Mouse (Mus musculus): Measurements from ENCODE around the gene Cpne1.

The Cpne1 gene

DNA sequence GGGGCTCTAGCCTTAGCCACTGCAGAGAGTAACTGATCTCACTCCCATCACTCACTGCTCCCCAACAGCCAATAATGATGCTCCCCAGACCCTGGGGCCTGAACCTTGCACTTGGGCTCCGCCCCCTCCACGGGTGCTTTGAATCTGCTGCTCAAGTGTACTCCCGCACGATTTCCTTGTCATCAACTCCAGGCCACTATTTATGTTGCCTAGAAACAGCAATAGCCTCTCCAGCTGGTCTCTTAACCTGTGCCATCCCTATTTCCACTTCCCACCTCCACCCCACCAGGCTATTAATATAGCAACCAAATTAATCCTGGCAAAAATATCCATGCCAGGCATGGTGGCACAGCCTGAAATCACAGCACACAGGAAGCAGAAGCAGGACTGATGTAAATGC lies 32.1 kb downstream of the Cpne1 start:
- DNase-seq (ENCODE audit: low spot score) = no peak

DNA sequence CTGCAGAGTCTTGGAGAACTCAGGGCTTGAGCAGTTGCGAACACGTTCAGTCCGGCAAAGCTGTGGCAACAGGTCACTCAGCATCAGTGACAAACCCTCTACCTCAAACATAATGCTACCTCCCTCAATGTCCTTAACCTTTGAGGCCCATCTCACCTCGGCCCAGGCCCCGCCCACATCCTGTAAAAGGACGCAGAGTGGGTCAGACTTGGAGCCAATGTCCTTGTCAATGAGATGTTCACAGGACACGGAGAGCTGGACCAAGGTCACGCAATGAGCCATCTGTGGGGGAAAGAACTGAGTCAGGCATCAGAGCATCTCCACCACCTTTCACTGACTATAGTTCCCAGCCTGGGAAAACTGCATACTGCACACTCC lies 32.6 kb downstream of the Cpne1 start:
- no peak for DNase-seq (ENCODE audit: low spot score)

DNA sequence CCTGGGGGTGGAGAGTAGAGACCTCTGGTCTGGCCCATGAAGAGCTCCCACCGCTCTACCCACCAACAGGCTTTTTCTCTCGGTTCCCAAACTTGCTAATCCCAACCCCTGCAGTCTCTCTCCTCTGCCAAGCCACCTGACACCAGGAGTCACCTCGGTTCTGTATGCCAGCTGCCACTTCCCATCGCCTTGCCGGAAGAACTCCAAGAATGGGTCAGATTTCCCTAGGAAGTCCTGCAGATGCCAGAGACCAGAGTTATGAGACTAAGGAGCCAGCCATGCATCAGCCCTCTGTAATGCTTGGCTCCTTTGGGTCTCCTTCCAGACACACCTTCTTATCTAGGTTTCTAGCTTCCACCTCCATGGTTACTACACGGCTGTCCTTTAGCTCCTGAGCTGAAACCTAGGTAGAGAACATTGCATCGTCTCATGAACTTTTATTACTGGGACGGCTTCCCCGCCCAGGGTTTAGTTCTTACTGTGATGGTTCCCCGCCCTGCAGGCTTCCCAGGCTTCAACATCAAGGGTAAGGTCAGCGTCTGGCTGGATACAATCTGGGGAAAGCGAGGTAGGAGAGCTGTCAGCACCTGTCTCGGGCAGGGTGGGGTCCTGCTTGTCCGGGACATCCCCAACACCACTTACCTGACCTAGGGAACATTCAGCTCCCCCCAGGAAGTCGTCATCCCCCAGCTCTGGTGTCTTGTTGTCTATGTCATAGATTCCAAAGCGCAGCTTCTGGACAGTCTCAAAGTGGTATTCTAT lies 33.2 kb downstream of the Cpne1 start:
- DNase-seq (ENCODE audit: low spot score) = no peak

DNA sequence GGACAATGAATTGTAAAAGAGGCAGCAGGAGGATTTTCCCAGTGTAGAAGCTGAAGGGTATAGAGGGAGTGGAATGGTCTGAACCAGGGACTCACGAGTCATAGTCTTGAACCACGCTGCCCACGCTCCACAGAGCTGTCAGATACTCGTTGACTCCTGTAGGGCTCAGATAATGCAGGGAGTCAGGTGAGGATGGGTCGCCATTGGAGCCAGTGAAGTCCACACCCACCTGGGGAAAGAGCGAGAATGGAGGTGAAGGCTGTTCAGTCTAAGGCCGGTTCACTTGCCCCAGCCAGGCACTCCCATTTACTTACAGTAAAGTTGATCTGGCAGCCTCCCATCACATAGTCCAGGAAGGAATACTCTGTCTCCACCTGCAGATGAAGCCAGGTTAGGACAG lies 34.3 kb downstream of the Cpne1 start:
- no peak for DNase-seq (ENCODE audit: low spot score)

DNA sequence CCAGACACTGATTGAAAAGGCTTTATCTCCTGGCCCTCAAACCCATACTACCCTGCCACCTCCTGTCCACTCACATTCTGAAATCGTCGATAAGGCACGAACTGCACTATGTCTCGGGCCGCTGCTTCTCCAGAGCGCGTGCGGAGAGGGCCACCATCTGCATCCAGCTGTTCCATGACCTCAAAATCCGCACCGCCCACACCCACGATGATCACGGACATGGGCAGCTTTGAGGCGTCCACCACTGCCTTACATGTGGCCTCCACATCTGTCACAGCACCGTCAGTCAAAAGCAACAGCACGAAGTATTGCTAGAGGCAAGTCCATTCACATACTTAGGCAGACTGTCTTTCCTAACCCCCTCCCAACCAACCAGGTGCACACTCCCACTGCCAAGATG lies 38.0 kb downstream of the Cpne1 start:
- no peak for DNase-seq (ENCODE audit: low spot score)

DNA sequence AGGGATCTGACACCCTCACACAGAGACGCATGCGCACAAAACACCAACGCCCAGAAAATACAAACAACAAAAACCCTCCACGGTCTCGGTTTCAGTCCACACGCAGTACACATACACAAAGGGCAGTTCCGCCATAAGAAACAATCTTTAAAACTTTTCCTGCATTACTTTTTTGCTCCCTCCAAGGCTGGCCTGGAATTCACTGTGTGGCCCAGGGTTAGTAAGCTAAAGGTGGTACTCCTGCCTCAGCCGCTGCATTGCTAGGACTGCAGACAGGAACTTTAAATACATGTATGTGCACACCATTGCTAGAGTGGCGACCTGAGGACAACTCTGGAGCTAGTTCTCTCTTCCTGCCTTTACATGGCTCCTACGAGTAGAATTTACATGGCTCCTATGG lies 40.5 kb downstream of the Cpne1 start:
- no peak for DNase-seq (ENCODE audit: low spot score)

DNA sequence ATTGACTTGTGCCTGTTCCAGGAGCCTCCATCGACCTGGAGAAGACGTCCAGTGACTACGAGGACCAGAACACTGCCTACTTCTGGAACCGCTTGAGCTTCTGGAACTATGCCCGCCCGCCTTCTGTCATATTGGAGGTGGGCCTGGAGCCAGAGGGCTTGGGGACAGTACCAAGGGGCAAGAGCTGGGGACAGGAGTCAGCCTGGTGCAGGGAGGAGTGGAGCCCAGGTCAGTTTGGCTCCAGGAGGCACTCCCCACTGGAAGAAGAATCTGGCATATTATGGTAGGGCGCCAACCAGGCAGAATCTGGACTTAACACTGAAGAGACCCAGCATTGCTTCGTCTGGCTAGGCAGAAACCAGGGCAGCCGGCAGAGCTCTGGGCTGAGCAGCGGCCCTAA lies 43.8 kb downstream of the Cpne1 start:
- DNase-seq (ENCODE audit: low spot score) = no peak

DNA sequence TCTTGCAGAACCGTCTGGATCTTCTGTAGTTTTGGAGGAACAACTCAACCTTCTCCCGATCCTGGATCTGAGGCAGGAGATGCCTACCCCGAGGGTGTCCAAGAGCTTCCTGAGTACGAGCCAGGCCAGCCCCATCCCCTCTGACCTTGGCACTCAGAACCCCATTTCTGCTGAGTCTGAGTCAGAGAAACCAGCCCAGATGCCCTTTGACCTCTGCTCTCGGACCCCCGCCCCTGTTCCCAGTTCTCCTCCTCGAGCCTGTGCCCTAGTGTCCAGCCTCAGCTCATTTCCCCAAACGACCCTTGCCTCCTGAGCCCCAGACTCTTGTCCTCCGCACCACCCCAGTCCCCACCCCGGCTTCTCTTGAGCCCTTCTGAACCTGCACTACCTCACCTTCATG lies 45.6 kb downstream of the Cpne1 start:
- no peak for DNase-seq (ENCODE audit: low spot score)

DNA sequence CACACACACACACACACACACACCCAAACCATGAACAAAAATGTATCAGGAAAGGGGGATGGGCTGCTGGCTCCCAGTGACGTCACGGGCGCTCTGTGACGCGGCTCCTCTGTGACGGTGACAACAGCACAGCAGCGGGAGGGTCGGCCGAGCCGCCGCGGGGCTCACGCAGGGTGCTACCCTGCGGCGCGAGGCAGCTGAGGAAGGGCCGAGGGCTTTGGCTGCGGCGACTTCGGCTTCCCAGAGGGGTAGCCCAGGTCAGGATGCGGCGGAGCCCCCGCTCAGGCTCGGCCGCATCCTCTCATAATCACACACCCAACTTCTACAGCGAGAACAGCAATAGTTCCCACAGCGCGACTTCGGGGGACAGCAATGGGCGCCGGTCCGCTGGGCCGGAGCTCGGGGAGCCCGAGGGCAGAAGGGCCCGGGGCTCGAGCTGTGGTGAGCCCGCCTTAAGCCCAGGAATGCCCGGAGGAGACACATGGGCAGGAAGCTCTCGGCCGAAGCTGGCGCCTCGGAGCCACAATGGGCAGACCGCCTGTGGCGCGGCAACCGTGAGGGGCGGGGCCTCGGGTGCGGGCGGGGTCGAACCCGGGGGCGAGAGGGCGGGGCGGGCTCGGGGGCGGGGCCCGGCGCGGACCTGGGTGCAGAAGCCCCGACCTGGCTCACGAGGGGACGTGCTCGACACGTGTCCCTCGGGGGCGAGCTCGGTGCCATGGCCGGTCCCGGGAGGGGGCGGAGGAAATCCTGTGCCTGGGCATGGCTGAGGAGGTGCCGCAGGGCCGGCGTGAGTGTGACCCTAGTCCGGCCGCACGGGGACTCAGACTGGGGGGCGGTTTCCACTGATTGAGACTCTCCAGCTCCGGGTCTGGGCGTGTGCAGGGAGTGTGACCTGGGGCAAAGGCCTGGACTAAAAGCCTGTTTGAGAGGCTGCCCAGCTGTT lies 46.4 kb downstream of the Cpne1 start, which contains the start of gene Spag4:
Spag4 (plus strand) TSS at position 77 of the 943 bp plus-strand sequence.
- DNase-seq (ENCODE audit: low spot score) = peak; percentile 74

DNA sequence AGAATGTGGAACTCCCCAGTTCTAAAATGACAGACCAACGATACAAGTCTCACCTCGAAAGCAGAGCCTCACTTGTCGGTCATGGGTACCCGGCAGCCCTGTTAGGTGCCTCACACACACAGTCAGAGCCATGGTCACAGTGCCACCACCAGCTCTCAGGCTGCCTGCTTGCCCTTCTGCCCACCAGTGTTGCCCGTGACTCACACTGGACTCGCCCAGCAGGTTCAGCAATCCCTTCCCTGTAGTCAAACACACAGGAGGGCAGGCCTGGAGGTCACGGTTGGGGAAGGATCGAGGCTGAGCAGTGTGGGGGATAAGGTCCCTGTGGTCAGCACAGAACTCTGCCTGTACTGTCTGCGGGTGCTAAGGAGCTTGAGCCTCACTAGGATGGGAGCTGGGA lies 58.9 kb downstream of the Cpne1 start, which contains the start of gene Fer1l4:
Fer1l4 (minus strand) TSS at position 132 of the 400 bp plus-strand sequence.
- no peak for DNase-seq (ENCODE audit: low spot score)

DNA sequence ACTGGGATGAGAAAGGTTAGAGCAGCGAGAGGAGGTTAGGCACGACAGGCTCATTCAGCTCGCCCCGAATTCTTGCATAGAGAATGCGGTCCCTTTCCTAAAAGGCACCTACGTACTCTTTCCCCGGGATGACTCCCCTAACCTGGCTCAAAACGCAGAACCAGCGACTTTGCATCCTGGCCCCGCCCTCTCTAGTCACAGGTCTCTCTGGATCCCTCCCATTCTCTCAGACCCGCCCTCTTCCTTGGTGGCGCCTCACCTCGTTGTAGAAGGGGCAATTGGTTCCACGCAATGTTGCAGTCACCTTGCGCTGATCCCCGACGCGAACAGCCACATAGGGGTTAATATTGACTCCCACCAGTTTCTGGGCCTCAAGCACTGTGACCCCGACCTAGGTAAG lies 63.8 kb downstream of the Cpne1 start:
- DNase-seq (ENCODE audit: low spot score) = no peak

DNA sequence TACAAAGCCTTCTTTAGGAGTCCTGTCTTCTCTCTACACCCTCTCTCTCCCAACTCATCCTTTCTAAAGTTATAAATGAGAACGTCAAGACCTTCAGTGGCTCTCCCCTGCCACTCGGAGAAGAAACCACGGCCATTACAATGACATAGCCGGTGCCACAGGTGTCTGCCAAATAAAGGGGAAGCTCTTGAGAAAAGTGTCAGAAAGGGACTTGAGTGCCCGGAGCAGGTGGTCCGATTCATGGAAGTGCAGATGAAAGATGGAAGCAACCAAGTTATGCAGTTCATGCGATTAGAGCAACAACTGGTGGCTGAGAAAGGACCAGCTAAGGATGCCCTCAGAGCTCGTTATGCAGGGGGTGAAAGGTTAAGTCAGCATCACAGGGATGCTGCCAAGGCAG lies 68.9 kb downstream of the Cpne1 start:
- no peak for DNase-seq (ENCODE audit: low spot score)

DNA sequence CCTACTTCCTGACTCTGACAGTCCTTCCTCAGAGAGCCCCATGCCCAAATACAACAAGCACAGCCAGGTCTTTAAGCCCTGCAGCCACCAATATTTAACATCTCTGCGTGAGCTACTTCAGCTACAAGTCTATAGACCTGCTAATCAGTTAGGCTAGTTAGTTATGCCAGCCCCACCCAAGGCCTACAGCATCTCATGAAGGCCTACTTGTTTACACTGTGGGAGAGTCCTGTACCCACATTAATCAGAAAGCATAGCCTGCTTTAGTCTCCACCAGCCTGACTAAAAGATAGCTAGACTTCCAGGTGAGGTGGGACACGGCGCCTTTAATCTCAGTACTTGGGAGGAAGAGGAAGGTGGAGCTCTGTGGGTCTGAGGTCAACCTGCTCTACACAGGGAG lies 72.4 kb downstream of the Cpne1 start:
- no peak for DNase-seq (ENCODE audit: low spot score)

DNA sequence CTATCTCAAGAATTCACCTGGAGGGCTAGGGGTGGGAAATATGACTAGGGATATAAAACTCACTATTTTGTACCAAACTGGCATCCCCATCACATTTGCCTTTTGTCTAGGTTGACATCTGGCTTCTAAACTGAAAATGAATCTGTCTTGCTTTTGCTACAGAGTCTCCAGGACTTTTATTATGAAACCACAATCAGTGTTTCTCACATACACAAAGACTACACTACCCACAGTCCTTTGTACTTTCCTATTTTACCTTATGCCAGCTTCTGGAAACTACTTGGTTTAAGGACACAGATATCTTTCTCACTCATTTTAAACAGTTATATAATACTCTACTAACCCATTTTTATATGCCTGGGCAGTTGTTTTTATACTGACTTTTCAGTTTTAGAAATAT lies 86.3 kb downstream of the Cpne1 start:
- DNase-seq (ENCODE audit: low spot score) = peak; percentile 67
